Mouse (Mus musculus) liver, embryonic 18 days (tissue): ENCODE data around the gene Ppp1cb. TPM values are rescaled to one million over a fixed set of nuclear protein-coding genes. Genes with fewer than 3 reads are reported as not detected.

Experiments
- polyA plus RNA-seq: library from polyadenylated mRNA; depleted of rRNA; stranded (reverse); fragments of >200 nt; gene quantifications from 2 replicates; pipeline ENCODE4 v1.2.3, GENCODE M21; 2012; rRNA removed

The Ppp1cb gene
- polyA plus RNA-seq = 83.8 and 84.8 TPM in 2 replicates

GRCm38 (mm10) chr5:32458408-32459143 lies at the start of gene Ppp1cb:
Gene Ppp1cb (plus strand): TSS chr5:32458843.

Other genes starting within 250 kb of the Ppp1cb start
- gene Plb1, start 226.1 kb upstream of the Ppp1cb start, polyA plus RNA-seq = 0.10 and 0.20 TPM in 2 replicates
- 3.0 and 3.2 TPM in 2 replicates for gene Yes1, start 152.3 kb downstream of the Ppp1cb start, polyA plus RNA-seq